Mouse (Mus musculus): ENCODE results near the gene 1520401A03Rik.

GRCm38 (mm10) chr17:23740136-23740584, 17.6 kb upstream of the 1520401A03Rik start:
- TF ChIP-seq POLR2A (IDR thresholded peaks at IDR 0.05; ENCODE audit: insufficient read length, low read depth) (peak; percentile 84), POLR2AphosphoS2 (IDR thresholded peaks at IDR 0.05; ENCODE audit: insufficient read length, low read depth) (peak; percentile 58), REST (IDR thresholded peaks at IDR 0.05; ENCODE audit: insufficient read depth, insufficient read length) (no peak), MAX (IDR thresholded peaks at IDR 0.05; ENCODE audit: low read depth) (no peak), E2F4 (IDR thresholded peaks at IDR 0.05; ENCODE audit: insufficient read depth) (peak; percentile 72), CEBPB (IDR thresholded peaks at IDR 0.05; ENCODE audit: insufficient read depth, poor library complexity, severe bottlenecking) (no peak), MYOD1 (IDR thresholded peaks at IDR 0.05; ENCODE audit: control insufficient read depth in 1 of 3, insufficient read length in 2 of 3, low read depth in 2 of 3) (peak in 1 of 3 experiments; percentile 12)
